Mouse (Mus musculus) Patski (cell line): ENCODE measurements at regions not wholly inside any gene's neighbourhood (a gene's known extent, or its start where the extent isn't known, plus 50 kb on each side); places are given as distances from the start of the nearest gene placed in this dataset.

Experiments
- ATAC-seq: fragments of 100-300 bp; one replicate; pipeline ENCODE4 v1.8.0; 2021
- CTCF ChIA-PET: fragments of 350-600 bp; sonication (Branson Sonifier 250); formaldehyde crosslinking; loops from one replicate; lab custom pipeline; 2022; ENCODE audit warnings: inconsistent platforms; lab: Charles Lee
- POLR2A ChIA-PET: fragments of 350-600 bp; sonication (Branson Sonifier 250); formaldehyde crosslinking; loops from one replicate; lab custom pipeline; 2022; ENCODE audit warnings: antibody characterized with exemption, inconsistent platforms; lab: Charles Lee
- DNase-seq: peaks from one replicate; pipeline ENCODE4 v3.0.0-alpha.2; 2011; ENCODE audit warnings: low read depth, low spot score
- H3K27me3 ChIP-seq: fragments of 371-371 bp; one replicate; pipeline ENCODE4 v1.5.1; 2021
- CTCF ChIP-seq: fragments of 100-300 bp; IDR thresholded peaks from one replicate; pipeline ENCODE4 v1.5.1; 2021
- in situ Hi-C: fragments of 300-500 bp; cut with MboI; formaldehyde crosslinking; loops from 3 replicates; pipeline ENCODE4 v1.11.1; 2018; ENCODE audit warnings: low pct_unique_long_range_greater_than_20kb, mixed read lengths

DNA sequence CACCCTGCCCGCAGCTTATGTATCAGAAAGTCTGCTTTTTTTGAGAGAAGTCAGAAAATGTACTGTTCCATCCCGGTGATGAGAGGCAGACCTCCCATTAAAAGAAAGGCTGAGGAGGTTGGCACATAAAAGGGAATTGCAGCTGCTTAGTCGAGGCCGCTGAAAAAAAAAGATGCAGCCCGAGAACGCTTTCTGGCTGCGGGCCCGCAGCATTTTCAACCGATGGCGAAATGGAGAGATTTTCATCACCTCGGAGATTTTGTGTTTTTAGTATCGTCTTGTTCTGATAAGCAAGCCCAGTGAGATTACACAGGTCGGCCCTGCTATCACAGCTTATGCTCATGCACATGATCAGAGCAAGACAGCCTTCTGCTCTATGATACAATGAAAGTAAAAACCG, 145.1 kb upstream of the Frg1 start:
- no peak for TF ChIP-seq CTCF
- H3K27me3 ChIP-seq: peaks cover 20% of the 10 kb centered on the region
- POLR2A ChIA-PET: no interaction called here
- in situ Hi-C loops: no loop called here
- DNase-seq (no peak), ATAC-seq (no peak)
- CTCF ChIA-PET: no interaction called here

DNA sequence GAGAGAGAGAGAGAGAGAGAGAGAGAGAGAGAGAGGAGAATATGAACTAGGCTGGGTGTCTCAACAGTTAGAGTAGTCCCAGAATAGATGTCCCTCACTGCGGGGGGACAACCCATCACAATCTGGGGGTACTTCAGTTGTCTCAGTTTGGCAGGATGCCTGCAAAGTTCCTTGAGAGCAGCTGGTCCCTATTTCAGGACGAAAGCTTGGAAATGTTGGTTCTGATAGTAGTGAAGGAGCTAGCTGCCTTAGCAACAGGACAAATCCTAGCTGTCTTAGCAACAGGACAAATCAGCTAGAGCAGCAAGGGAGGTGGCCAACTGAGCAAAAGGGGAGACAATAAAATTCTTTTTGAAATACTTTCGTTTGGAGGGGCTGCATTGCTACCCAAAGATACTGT, 139.9 kb upstream of the Frg1 start:
- in situ Hi-C loops: no loop called here
- DNase-seq (no peak), ATAC-seq (no peak)
- CTCF ChIA-PET: interaction anchor here (1.2 kb wide), 1 partner anchor 15 kb away, joined by 3 read pairs; no protein-coding TSS in a partner anchor
- POLR2A ChIA-PET: no interaction called here
- H3K27me3 ChIP-seq: peaks cover 10% of the 10 kb centered on the region
- TF ChIP-seq CTCF: no peak

DNA sequence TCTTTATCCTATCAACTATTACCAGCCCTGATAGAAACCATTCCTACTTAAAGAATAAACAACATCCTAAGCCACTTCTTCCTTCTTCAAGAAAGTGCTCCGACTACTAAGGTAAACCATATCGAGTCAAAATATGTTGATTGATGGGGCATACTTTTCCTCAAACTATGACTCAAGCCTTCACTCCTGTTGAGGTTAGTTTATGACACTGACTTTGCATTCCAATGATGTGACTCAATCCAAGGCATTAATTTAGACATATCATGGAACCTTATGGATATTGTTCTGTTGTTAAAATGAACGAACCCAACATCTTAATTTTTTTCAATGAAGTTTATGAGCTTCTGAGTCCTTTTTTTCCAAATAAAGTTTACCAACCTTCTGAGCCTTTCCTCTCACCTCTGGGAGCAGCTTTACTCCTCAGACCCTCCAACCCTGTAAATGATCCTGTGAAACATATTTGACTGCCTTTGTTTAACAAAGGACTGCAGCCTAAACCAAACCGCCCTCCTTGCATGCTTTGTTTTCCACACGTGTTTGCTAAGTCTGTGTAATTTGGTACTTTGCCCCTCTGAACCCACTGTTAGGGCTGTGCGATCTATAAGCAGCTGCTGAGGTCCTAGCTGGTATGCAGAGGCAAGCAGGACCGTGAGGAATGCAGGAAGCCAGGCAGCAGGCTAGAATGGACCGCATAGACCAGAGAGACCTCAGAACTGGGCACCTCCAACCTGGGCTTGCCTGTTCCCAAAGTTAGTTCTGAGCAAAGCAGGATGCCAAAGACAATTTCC, 136.1 kb upstream of the Frg1 start:
- H3K27me3 ChIP-seq: peaks cover 6% of the 10 kb centered on the region
- ATAC-seq (no peak), DNase-seq (no peak)
- in situ Hi-C loops: no loop called here
- TF ChIP-seq CTCF: no peak
- CTCF ChIA-PET: no interaction called here
- POLR2A ChIA-PET: no interaction called here

DNA sequence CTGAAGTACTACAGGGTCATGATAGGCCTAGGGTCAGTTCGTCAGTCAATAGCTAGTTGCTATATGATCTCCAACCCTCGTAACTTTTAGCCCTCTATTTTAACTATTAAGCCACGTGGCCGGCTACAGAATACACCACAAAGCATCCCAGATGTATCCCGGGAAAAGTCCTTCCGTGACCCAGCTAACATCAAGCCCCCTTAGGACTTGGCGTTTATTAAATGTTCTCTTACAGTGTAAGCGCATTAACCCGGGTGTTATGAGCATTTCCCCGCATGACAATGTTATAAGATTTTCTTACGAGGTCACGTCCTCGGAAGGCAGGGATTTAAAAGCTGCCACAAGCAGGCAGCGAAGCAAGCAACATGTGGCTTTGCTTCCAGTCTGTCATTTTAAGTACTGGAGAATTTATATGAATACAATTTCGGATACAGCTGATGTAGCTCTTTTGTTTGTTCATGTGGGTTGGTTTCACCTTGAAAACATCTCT, 135.1 kb upstream of the Frg1 start:
- DNase-seq (no peak), ATAC-seq (no peak)
- TF ChIP-seq CTCF: no peak
- in situ Hi-C loops: no loop called here
- POLR2A ChIA-PET: no interaction called here
- H3K27me3 ChIP-seq: peaks cover 13% of the 10 kb centered on the region
- CTCF ChIA-PET: interaction anchor here (0.6 kb wide), 1 partner anchor 93 kb away, joined by 4 read pairs; no protein-coding TSS in a partner anchor

DNA sequence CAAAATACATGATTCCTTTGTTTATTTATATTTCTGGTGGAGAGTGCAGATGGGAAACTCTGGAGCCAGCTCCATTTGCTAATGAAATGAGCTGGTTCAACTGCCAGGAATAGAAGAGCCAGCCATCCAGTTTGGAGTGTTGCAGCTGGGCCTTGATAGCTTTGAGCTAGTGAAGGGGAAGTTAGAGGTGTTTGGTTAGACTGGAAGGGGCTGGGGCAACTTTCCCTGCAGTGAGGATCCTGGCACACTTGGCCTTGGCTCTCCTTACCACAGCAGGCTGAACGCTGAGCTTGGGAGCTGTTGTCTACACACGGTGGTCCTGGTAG, 133.2 kb upstream of the Frg1 start:
- DNase-seq (no peak), ATAC-seq (no peak)
- in situ Hi-C loops: no loop called here
- POLR2A ChIA-PET: no interaction called here
- CTCF ChIA-PET: interaction anchor here (1.2 kb wide), 1 partner anchor 9 kb away, joined by 4 read pairs; no protein-coding TSS in a partner anchor
- peaks cover 13% of the 10 kb centered on the region for H3K27me3 ChIP-seq
- TF ChIP-seq CTCF: no peak

DNA sequence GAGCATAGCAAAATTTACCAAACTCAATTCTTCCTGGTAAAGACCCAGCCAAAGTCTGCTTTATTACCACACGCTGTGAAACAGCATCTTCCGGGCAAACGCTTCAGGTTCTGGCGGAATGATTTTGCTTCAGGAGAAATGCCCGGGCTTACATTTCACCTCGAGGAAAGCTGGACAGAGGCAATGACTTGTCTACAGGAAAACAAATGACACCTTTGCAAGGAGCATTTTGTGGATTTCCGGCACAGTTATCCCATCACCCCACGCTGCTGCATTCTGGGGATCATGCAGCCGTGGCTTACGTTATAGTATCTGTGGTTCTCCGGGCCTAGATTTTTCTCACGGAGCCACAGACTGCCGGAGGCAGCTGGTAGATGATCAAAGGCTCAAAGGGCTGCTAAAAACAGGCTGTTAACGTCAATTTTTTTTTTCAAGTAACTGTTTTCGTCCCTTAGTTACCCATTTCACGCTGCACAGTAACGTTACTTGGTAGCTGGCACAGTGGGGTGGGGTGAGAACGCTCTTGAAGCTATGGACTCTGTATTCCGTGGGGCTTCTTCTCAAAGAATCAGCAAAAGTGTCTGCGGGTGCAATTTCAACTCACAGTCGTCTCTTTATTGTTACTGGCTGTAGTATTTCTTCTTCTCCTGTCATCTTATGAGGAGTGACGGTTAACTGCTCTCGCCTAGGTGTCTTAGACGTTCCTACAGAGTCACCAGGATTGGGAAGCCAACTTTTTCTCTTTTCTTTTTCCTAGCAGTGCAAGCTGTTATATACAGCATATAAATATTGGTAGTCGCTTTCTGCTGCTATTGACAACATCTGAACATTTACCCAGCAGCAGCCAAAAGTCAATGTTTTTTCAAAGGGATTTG, 132.6 kb upstream of the Frg1 start:
- in situ Hi-C loops: no loop called here
- no peak for TF ChIP-seq CTCF
- peaks cover 11% of the 10 kb centered on the region for H3K27me3 ChIP-seq
- ChIA-PET POLR2A (no interaction called here), CTCF (no interaction called here)
- ATAC-seq (no peak), DNase-seq (no peak)

DNA sequence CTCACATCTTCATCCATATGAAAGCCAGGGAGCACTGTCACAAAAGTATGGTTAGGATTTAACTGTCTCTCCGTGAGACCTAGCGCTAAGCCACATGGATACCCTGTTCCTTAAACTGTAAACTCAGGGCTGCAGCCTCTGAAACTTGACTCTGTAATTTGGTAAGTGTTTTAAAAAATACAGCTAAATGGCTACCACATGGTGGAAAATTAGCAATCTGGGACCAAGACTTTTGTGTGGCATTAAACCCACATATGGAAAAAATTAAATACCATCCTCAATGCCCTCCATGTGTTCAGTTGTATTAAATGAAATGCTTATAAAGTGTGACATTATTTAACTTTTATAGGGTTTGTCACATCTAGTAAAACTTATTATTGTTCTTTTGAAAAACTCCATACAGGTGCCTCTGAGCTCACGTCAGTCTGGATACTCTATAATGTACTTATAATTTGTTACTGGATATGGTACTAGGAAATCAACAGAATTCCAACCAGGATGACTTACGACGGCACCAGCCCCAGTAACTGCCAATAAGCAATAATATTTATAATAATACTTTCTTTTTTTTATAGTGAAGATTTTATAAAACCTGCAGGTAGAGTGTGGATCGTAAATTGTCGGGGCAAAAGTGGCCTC, 131.0 kb upstream of the Frg1 start:
- POLR2A ChIA-PET: no interaction called here
- TF ChIP-seq CTCF: no peak
- CTCF ChIA-PET: interaction anchor here (1.4 kb wide), 1 partner anchor 53 kb away, joined by 3 read pairs; no protein-coding TSS in a partner anchor
- no peak for DNase-seq
- H3K27me3 ChIP-seq: peaks cover 12% of the 10 kb centered on the region
- no peak for ATAC-seq
- in situ Hi-C loops: no loop called here

DNA sequence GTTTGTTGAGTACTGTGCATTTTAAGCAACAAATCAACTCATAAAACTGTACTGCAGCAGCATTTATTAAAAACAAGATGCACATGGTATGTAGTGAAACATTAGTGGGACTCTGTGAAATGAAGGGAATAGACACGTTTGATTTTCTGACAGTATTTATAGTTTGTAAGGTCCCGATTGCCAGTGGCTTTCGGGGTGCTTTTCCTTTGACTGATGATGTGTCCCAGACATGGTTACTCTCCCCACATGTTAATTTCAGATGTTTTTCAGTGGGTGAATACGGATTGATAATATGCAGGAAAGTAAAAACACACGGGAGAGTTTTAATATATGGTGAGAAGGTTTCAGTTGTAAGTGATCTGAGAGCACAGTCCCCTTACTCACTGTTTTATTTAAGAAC, 115.3 kb upstream of the Frg1 start:
- in situ Hi-C loops: no loop called here
- ATAC-seq (no peak), DNase-seq (no peak)
- no peak for TF ChIP-seq CTCF
- CTCF ChIA-PET: no interaction called here
- peaks cover 39% of the 10 kb centered on the region for H3K27me3 ChIP-seq
- POLR2A ChIA-PET: no interaction called here

DNA sequence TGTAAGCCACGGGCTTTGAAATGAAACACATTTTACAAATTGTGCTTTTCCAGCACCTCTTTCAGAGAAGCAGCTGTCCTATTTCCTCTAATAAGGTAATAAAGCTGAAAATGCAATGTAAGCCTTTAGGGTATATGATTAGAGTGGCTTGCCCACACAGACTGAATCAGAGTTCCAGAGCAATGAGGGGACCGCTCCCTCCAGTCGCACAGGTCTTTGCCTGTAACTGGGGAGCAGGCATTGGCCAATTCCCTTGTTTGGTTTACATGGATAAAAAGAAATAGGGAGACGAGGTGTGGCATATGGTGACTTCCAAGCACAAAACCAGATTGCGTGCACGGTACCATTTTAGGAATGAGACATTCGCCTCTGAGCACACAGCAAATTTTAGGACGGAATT, 112.7 kb upstream of the Frg1 start:
- TF ChIP-seq CTCF: no peak
- POLR2A ChIA-PET: no interaction called here
- CTCF ChIA-PET: interaction anchor here (1.0 kb wide), 3 partner anchors 7 to 13 kb away, joined by 3 read pairs; no protein-coding TSS in a partner anchor
- DNase-seq (no peak), ATAC-seq (no peak)
- in situ Hi-C loops: no loop called here
- H3K27me3 ChIP-seq: peaks cover 46% of the 10 kb centered on the region

DNA sequence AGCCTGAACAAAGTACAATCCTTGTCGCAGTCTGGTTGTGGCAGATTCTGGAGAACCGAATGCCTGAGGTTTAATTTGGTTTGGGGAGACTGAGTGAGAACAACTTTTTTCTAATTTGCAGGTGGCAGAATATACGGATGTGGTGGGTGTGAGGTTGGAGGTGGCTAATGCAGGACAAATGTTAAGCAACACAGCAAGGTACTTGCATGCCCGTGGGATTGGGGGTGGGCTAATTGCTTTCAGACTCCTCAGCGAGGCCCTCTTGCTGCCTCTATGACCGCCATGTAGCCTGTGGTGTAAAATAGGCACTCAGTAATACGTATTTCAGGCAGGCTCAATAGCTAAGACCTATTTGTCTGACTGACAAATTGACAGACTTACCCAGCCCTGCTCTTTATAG, 109.4 kb upstream of the Frg1 start:
- ChIA-PET POLR2A (no interaction called here), CTCF (interaction anchor here (1.3 kb wide), 1 partner anchor 13 kb away, joined by 5 read pairs; no protein-coding TSS in a partner anchor)
- DNase-seq: no peak
- in situ Hi-C loops: no loop called here
- TF ChIP-seq CTCF: no peak
- ATAC-seq: no peak
- peaks cover 32% of the 10 kb centered on the region for H3K27me3 ChIP-seq
